Mouse (Mus musculus) thymus, adult 2 months (tissue): ENCODE data around the gene Lrrc40. TPM values are rescaled to one million over a fixed set of nuclear protein-coding genes. Genes with fewer than 3 reads are reported as not detected.

Experiments used
- DNase-seq: peaks from one replicate; pipeline ENCODE4 v3.0.0; 2021
- H3K27ac ChIP-seq: fragments of 200-500 bp; 2 replicates; pipeline ENCODE4 v1.5.1; 2012; ENCODE audit warnings: low read length, control low read depth; ENCODE audit not compliant: control insufficient read depth, insufficient read depth
- H3K27me3 ChIP-seq: fragments of 200-500 bp; 2 replicates; pipeline ENCODE4 v1.6.1; 2012; ENCODE audit warnings: mild to moderate bottlenecking, low read length, moderate library complexity, mixed read lengths; ENCODE audit not compliant: control insufficient read depth, insufficient read depth
- H3K36me3 ChIP-seq: fragments of 200-500 bp; 2 replicates; pipeline ENCODE4 v1.6.1; 2012; ENCODE audit warnings: mild to moderate bottlenecking, low read length, moderate library complexity; ENCODE audit not compliant: control insufficient read depth, insufficient read depth
- H3K4me1 ChIP-seq: fragments of 200-500 bp; replicated peaks from 2 replicates; pipeline ENCODE4 v1.6.1; 2012; ENCODE audit warnings: low read length; ENCODE audit not compliant: control insufficient read depth, insufficient read depth
- H3K4me3 ChIP-seq: fragments of 200-500 bp; 2 replicates; pipeline ENCODE4 v1.5.1; 2012; ENCODE audit warnings: mild to moderate bottlenecking, low read length, control low read depth, moderate library complexity; ENCODE audit not compliant: control insufficient read depth, insufficient read depth
- CTCF ChIP-seq: fragments of 200-500 bp; IDR thresholded peaks from 2 replicates; pipeline ENCODE4 v1.5.1; 2012; ENCODE audit warnings: mild to moderate bottlenecking, control low read depth, low read length, moderate library complexity, borderline replicate concordance; ENCODE audit not compliant: control insufficient read depth, poor library complexity, insufficient read depth; ENCODE audit errors: extremely low read depth
- POLR2A ChIP-seq: fragments of 200-500 bp; IDR thresholded peaks from 2 replicates; pipeline ENCODE4 v1.6.1; 2012; ENCODE audit warnings: mild to moderate bottlenecking, low read length, control low read depth, moderate library complexity; ENCODE audit not compliant: control insufficient read depth, poor library complexity, insufficient read depth; ENCODE audit errors: extremely low read depth
- WGBS: fragments of 180-500 bp; shearing (Covaris S2); methylation state at CpG from one replicate; pipeline ENCODE4 v1.1.7; 2018; 5-methylcytosine and 5-hydroxymethylcytosine counted together
- polyA plus RNA-seq: library from polyadenylated mRNA; depleted of rRNA; stranded (reverse); fragments of >200 nt; gene quantifications from 2 replicates; pipeline ENCODE4 v1.2.3, GENCODE M21; 2012; rRNA removed

Gene Lrrc40
- 8.3 and 9.8 TPM in 2 replicates for polyA plus RNA-seq

- H3K27me3 ChIP-seq: no peaks in the 10 kb centered on the region
- H3K4me3 ChIP-seq: peak within 1 kb of the TSS; percentile 80
- peak within 1 kb of the TSS; percentile 27; the same call in 1 of the 2 replicates for H3K27ac ChIP-seq
- H3K4me1 ChIP-seq: peaks cover 4% of the 10 kb centered on the region; the same call in 1 of the 2 replicates
- WGBS: under 1% methylated on average over 55 of the region's 55 CpGs
- peak; percentile 94 for DNase-seq
- H3K36me3 ChIP-seq: no peaks in the 10 kb centered on the region
- TF ChIP-seq CTCF (no peak), POLR2A (peak; percentile 84)
These were observed at the start of gene Lrrc40, which contains the start of gene Srsf11 for GRCm38 (mm10) chr3:158036329-158036988. Gene Lrrc40, plus strand, starts transcription at chr3:158036662. Gene Srsf11, minus strand, starts transcription at chr3:158036639.

- no peak overlapping the region for H3K4me3 ChIP-seq
- H3K4me1 ChIP-seq: no peaks in the 10 kb centered on the region
- no peak for TF ChIP-seq CTCF
- no peak for TF ChIP-seq POLR2A
- DNase-seq: no peak
- peaks cover 24% of the 10 kb centered on the region for H3K36me3 ChIP-seq
- no peaks in the 10 kb centered on the region for H3K27me3 ChIP-seq
- H3K27ac ChIP-seq: no peak overlapping the region
These were observed 43.1 kb upstream of the Lrrc40 start for GRCm38 (mm10) chr3:157993322-157993721.

GRCm38 (mm10) chr3:157995726-157996125, 40.7 kb upstream of the Lrrc40 start:
- Histone ChIP-seq H3K27me3 (no peaks in the 10 kb centered on the region), H3K27ac (no peak overlapping the region), H3K4me3 (no peak overlapping the region), H3K4me1 (no peaks in the 10 kb centered on the region), H3K36me3 (peaks cover 10% of the 10 kb centered on the region)
- 95% methylated on average over 2 of the region's 2 CpGs for WGBS
- DNase-seq: no peak
- TF ChIP-seq CTCF (no peak), POLR2A (no peak)

GRCm38 (mm10) chr3:157998742-157999369, 37.6 kb upstream of the Lrrc40 start:
- H3K4me3 ChIP-seq: no peak overlapping the region
- 31% methylated on average over 1 of the region's 1 CpGs for WGBS

GRCm38 (mm10) chr3:158008647-158009046, 27.8 kb upstream of the Lrrc40 start:
- Histone ChIP-seq H3K27me3 (no peaks in the 10 kb centered on the region), H3K27ac (no peak overlapping the region), H3K36me3 (peaks cover 48% of the 10 kb centered on the region), H3K4me1 (no peaks in the 10 kb centered on the region), H3K4me3 (no peak overlapping the region)
- TF ChIP-seq CTCF (no peak), POLR2A (no peak)
- no peak for DNase-seq
- 98% methylated on average over 1 of the region's 1 CpGs for WGBS

More at GRCm38 (mm10) chr3:157998742-157999369, 37.6 kb upstream of the Lrrc40 start:
- Histone ChIP-seq H3K27me3 (no peaks in the 10 kb centered on the region), H3K4me1 (no peaks in the 10 kb centered on the region), H3K27ac (no peak overlapping the region), H3K36me3 (peaks cover 34% of the 10 kb centered on the region)
- no peak for DNase-seq
- TF ChIP-seq CTCF (no peak), POLR2A (no peak)

- no peaks in the 10 kb centered on the region for H3K27me3 ChIP-seq
- H3K27ac ChIP-seq: no peak overlapping the region
- H3K4me3 ChIP-seq: no peak overlapping the region
- no peak for TF ChIP-seq CTCF
- TF ChIP-seq POLR2A: no peak
- no peak for DNase-seq
- peaks cover 47% of the 10 kb centered on the region for H3K36me3 ChIP-seq
- no peaks in the 10 kb centered on the region for H3K4me1 ChIP-seq
- 81% methylated on average over 1 of the region's 1 CpGs for WGBS
These were observed 26.6 kb upstream of the Lrrc40 start for GRCm38 (mm10) chr3:158009762-158010320.
